Mouse (Mus musculus): ENCODE results near the gene Cast.

Cast gene

DNA sequence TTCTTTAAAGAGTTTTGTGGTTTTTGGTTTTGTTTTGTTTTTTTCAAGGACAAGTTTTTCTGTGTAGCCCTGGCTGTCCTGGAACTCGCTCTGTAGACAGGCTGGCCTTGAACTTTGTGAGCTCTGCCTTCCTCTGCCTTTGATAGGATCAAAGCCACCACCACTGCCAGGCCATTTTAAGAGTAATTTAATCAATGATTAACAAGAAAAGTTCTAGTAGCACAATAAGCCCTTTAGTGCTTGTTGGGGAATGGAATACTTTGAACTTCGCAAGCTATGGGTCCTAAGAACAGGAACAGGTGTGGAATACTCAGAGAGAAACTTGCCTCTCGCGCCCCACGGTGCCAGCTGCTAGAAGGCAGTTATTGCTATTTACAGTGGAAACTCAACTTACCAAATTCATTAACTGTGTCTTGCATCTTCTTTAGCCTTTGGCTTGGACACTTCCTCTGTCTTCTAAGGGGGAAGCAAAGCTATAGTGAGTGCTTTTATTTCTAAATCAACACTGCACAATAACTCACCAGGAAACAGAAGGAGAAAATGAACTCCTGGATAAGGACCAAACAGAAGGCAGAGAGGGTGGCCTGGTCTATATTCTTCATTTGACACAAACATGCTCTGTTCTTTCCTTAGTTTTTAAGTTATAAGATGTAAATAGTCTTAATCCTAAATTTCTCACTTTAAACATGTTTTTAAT is 113.0 kb downstream of the Cast start:
- DNase-seq: no peak

Measured in thymus, postnatal 25 days (tissue).